Mouse (Mus musculus): ENCODE results near the gene Gm48551. TPM values are rescaled to one million over a fixed set of nuclear protein-coding genes. Genes with fewer than 3 reads are reported as not detected.

Gene Gm48551
- polyA plus RNA-seq, 1 experiment from 2014 or later: 1.9 TPM

DNA sequence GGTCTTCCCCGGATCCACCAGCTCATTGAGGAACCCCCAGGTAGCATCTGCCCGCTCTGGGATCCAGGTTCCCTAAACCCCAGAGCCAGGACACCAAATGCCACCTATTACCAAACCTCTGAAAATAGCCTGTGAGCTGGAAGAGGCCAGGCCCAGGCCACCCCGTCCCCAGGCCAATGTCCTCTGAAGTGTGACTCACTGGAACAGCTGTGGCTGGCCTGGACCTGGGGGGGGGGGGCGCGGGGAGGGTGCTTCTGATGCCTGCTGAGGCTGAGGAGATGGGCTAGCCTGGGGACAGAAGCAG lies 37.5 kb downstream of the Gm48551 start:
- H3K4me1 ChIP-seq (replicated peaks; ENCODE audit: insufficient read depth, low read length): peaks cover 31% of the 10 kb centered on the region
- ATAC-seq (replicated peaks; ENCODE audit: low FRiP score, low read depth) (no peak), DNase-seq (ENCODE audit: low spot score) (no peak)
- TF ChIP-seq CTCF (IDR thresholded peaks at IDR 0.05; ENCODE audit: low read depth): no peak
- H3K4me3 ChIP-seq (replicated peaks; ENCODE audit: low read depth, low read length): no peak overlapping the region
- WGBS: 74% methylated on average over 5 of the region's 5 CpGs
- peaks cover 15% of the 10 kb centered on the region; the same call in 1 of the 2 replicates for H3K36me3 ChIP-seq (ENCODE audit: insufficient read depth, low read length)
- H3K9ac ChIP-seq (ENCODE audit: low read depth, low read length): no peak overlapping the region
- H3K27me3 ChIP-seq (ENCODE audit: insufficient read depth, low read length): no peaks in the 10 kb centered on the region
- no peak overlapping the region for H3K27ac ChIP-seq
- no peak overlapping the region for H3K4me2 ChIP-seq (ENCODE audit: low read length)
- no peaks in the 10 kb centered on the region for H3K9me3 ChIP-seq (replicated peaks; ENCODE audit: low read length)

GRCm38 (mm10) chr10:81422191-81422590 lies 37.9 kb downstream of the Gm48551 start:
- 69% methylated on average over 6 of the region's 6 CpGs for WGBS
- H3K4me3 ChIP-seq (replicated peaks; ENCODE audit: low read depth, low read length): no peak overlapping the region

GRCm38 (mm10) chr10:81422661-81423217 lies 38.5 kb downstream of the Gm48551 start:
- peaks cover 21% of the 10 kb centered on the region for H3K4me1 ChIP-seq (replicated peaks; ENCODE audit: insufficient read depth, low read length)
- TF ChIP-seq CTCF (IDR thresholded peaks at IDR 0.05; ENCODE audit: low read depth): no peak
- H3K4me2 ChIP-seq (ENCODE audit: low read length): no peak overlapping the region
- H3K27ac ChIP-seq: no peak overlapping the region
- H3K27me3 ChIP-seq (ENCODE audit: insufficient read depth, low read length): no peaks in the 10 kb centered on the region
- H3K9me3 ChIP-seq (replicated peaks; ENCODE audit: low read length): no peaks in the 10 kb centered on the region
- ATAC-seq (replicated peaks; ENCODE audit: low FRiP score, low read depth) (no peak), DNase-seq (ENCODE audit: low spot score) (no peak)
- no peak overlapping the region for H3K4me3 ChIP-seq (replicated peaks; ENCODE audit: low read depth, low read length)
- no peak overlapping the region for H3K9ac ChIP-seq (ENCODE audit: low read depth, low read length)
- WGBS: 95% methylated on average over 3 of the region's 3 CpGs
- peaks cover 15% of the 10 kb centered on the region; the same call in 1 of the 2 replicates for H3K36me3 ChIP-seq (ENCODE audit: insufficient read depth, low read length)

More at GRCm38 (mm10) chr10:81422191-81422590, 37.9 kb downstream of the Gm48551 start:
- H3K27ac ChIP-seq: no peak overlapping the region
- H3K4me1 ChIP-seq (replicated peaks; ENCODE audit: insufficient read depth, low read length): peaks cover 26% of the 10 kb centered on the region
- ATAC-seq (replicated peaks; ENCODE audit: low FRiP score, low read depth): no peak
- no peaks in the 10 kb centered on the region for H3K27me3 ChIP-seq (ENCODE audit: insufficient read depth, low read length)
- H3K9ac ChIP-seq (ENCODE audit: low read depth, low read length): no peak overlapping the region; the same call in 1 of the 2 replicates
- H3K36me3 ChIP-seq (ENCODE audit: insufficient read depth, low read length): peaks cover 15% of the 10 kb centered on the region; the same call in 1 of the 2 replicates
- TF ChIP-seq CTCF (IDR thresholded peaks at IDR 0.05; ENCODE audit: low read depth): no peak
- no peaks in the 10 kb centered on the region for H3K9me3 ChIP-seq (replicated peaks; ENCODE audit: low read length)
- no peak overlapping the region for H3K4me2 ChIP-seq (ENCODE audit: low read length)
- no peak for DNase-seq (ENCODE audit: low spot score)

DNA sequence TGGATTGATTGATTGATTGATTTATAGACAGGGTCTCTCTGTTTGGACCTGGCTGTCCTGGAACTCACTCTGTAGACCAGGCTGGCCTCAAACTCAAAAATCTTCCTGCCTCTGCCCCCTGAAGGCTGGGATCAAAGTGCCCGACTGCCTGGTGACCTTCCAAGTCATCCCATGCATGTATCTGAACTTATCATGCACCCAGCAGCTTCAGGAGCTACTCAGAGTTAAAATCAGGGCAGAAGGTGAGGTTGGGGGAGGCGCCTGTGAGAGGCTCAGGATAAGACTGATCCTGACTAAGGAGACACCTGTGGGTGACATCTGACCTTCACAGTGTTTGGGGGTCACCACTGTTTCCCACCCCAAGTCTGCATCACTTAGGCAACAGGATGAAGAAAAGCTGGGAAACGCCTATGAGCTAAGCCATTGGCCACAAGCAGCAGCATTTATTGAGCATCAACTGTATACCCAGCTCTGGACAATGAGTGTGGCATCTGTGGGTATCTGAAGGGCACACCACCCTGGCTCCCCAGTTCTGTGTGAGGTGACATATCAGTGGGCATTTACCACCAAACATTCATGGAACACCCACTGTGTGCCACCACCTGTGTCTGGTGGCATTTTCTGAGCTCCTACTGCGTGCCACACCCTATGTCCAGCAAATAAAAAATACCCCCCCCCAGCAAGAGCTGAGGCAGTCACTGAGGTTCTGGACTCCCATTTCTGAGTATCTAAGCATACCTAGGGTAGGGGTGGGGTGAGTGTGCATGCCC lies 39.4 kb downstream of the Gm48551 start:
- 70% methylated on average over 4 of the region's 4 CpGs for WGBS
- DNase-seq (ENCODE audit: low spot score): no peak
- Histone ChIP-seq H3K4me2 (ENCODE audit: low read length) (peak overlapping the region; percentile 89), H3K9me3 (replicated peaks; ENCODE audit: low read length) (no peaks in the 10 kb centered on the region), H3K36me3 (ENCODE audit: insufficient read depth, low read length) (peaks cover 15% of the 10 kb centered on the region; the same call in 1 of the 2 replicates), H3K27me3 (ENCODE audit: insufficient read depth, low read length) (no peaks in the 10 kb centered on the region), H3K4me1 (replicated peaks; ENCODE audit: insufficient read depth, low read length) (peaks cover 21% of the 10 kb centered on the region), H3K9ac (ENCODE audit: low read depth, low read length) (no peak overlapping the region; the same call in 1 of the 2 replicates), H3K27ac (peak overlapping the region; percentile 81; the same call in 1 of the 2 replicates), H3K4me3 (replicated peaks; ENCODE audit: low read depth, low read length) (peak overlapping the region; percentile 12; the same call in 1 of the 2 replicates)
- no peak for ATAC-seq (replicated peaks; ENCODE audit: low FRiP score, low read depth)
- TF ChIP-seq CTCF (IDR thresholded peaks at IDR 0.05; ENCODE audit: low read depth): no peak

- 6% methylated on average over 25 of the region's 25 CpGs for WGBS
- Histone ChIP-seq H3K4me2 (ENCODE audit: low read length) (peak overlapping the region; percentile 89), H3K9me3 (replicated peaks; ENCODE audit: low read length) (no peaks in the 10 kb centered on the region), H3K27ac (peak overlapping the region; percentile 81), H3K27me3 (ENCODE audit: insufficient read depth, low read length) (no peaks in the 10 kb centered on the region), H3K9ac (ENCODE audit: low read depth, low read length) (peak overlapping the region; percentile 84; the same call in 1 of the 2 replicates), H3K4me3 (replicated peaks; ENCODE audit: low read depth, low read length) (peak overlapping the region; percentile 67; the same call in 1 of the 2 replicates), H3K4me1 (replicated peaks; ENCODE audit: insufficient read depth, low read length) (peaks cover 16% of the 10 kb centered on the region), H3K36me3 (ENCODE audit: insufficient read depth, low read length) (peaks cover 8% of the 10 kb centered on the region; the same call in 1 of the 2 replicates)
- TF ChIP-seq CTCF (IDR thresholded peaks at IDR 0.05; ENCODE audit: low read depth): no peak
- ATAC-seq (replicated peaks; ENCODE audit: low FRiP score, low read depth): no peak
- DNase-seq (ENCODE audit: low spot score): peak; percentile 69
Measured at GRCm38 (mm10) chr10:81424246-81425051, 40.2 kb downstream of the Gm48551 start.

All from kidney, postnatal 0 days (tissue).